Mouse (Mus musculus) brain, embryonic 14.5 days (tissue): ENCODE measurements around the gene Erg.

ENCODE experiments used
- CTCF ChIP-seq: fragments of 200-500 bp; IDR thresholded peaks from 2 replicates; pipeline ENCODE4 v1.5.1; 2012; ENCODE audit warnings: inconsistent platforms, mild to moderate bottlenecking, moderate library complexity, borderline replicate concordance; ENCODE audit not compliant: insufficient read depth, insufficient read length; ENCODE audit errors: extremely low read depth
- POLR2A ChIP-seq: fragments of 200-500 bp; IDR thresholded peaks from 2 replicates; pipeline ENCODE4 v1.6.1; 2012; ENCODE audit warnings: mild to moderate bottlenecking, inconsistent platforms, borderline replicate concordance; ENCODE audit not compliant: poor library complexity, insufficient read depth, insufficient read length, severe bottlenecking; ENCODE audit errors: extremely low read depth

- TF ChIP-seq CTCF, result no peak
- TF ChIP-seq POLR2A, result no peak
Measured at GRCm38 (mm10) chr16:95481176-95481575, 105.2 kb downstream of the Erg start.
